Mouse (Mus musculus) G1E-ER4 (cell line): ENCODE data around the gene Gab1. TPM values are rescaled to one million over a fixed set of nuclear protein-coding genes. Genes with fewer than 3 reads are reported as not detected.

Experiments
- GATA1 ChIP-seq: IDR thresholded peaks from one replicate; pipeline ENCODE4 v1.8.0; 2012; ENCODE audit warnings: low read length, inconsistent platforms
- polyA plus RNA-seq: library from polyadenylated mRNA; stranded (reverse); fragments of >175 nt; gene quantifications from 2 replicates; pipeline ENCODE4 v1.2.3, GENCODE M21; 2012

The Gab1 gene
- 3.3 and 4.1 TPM in 2 replicates for polyA plus RNA-seq

- no peak for TF ChIP-seq GATA1
Observed at GRCm38 (mm10) chr8:80880196-80881106, at the start of gene Gab1. Gab1 (minus strand) TSS chr8:80880519.

GRCm38 (mm10) chr8:80928770-80929169, 48.5 kb upstream of the Gab1 start:
- no peak for TF ChIP-seq GATA1

GRCm38 (mm10) chr8:80923794-80924316, 43.5 kb upstream of the Gab1 start:
- no peak for TF ChIP-seq GATA1

GRCm38 (mm10) chr8:80922642-80923041, 42.3 kb upstream of the Gab1 start:
- no peak for TF ChIP-seq GATA1

GRCm38 (mm10) chr8:80919130-80919529, 38.8 kb upstream of the Gab1 start:
- TF ChIP-seq GATA1, result no peak

GRCm38 (mm10) chr8:80918531-80918930, 38.2 kb upstream of the Gab1 start:
- TF ChIP-seq GATA1, result no peak

- TF ChIP-seq GATA1, result no peak
Observed at GRCm38 (mm10) chr8:80916463-80917235, 36.3 kb upstream of the Gab1 start.

GRCm38 (mm10) chr8:80913016-80913748, 32.9 kb upstream of the Gab1 start:
- no peak for TF ChIP-seq GATA1

GRCm38 (mm10) chr8:80911400-80911799, 31.1 kb upstream of the Gab1 start:
- TF ChIP-seq GATA1, result no peak

- no peak for TF ChIP-seq GATA1
Observed at GRCm38 (mm10) chr8:80908262-80908907, 28.1 kb upstream of the Gab1 start.

GRCm38 (mm10) chr8:80902354-80902753, 22.0 kb upstream of the Gab1 start:
- TF ChIP-seq GATA1, result no peak

GRCm38 (mm10) chr8:80899364-80899763, 19.0 kb upstream of the Gab1 start:
- no peak for TF ChIP-seq GATA1

- TF ChIP-seq GATA1, result no peak
Observed at GRCm38 (mm10) chr8:80896026-80896425, 15.7 kb upstream of the Gab1 start.

- no peak for TF ChIP-seq GATA1
Observed at GRCm38 (mm10) chr8:80895397-80895796, 15.1 kb upstream of the Gab1 start.

- TF ChIP-seq GATA1, result no peak
Observed at GRCm38 (mm10) chr8:80894528-80894927, 14.2 kb upstream of the Gab1 start.
